Mouse (Mus musculus): ENCODE measurements around the gene Cald1.

DNA sequence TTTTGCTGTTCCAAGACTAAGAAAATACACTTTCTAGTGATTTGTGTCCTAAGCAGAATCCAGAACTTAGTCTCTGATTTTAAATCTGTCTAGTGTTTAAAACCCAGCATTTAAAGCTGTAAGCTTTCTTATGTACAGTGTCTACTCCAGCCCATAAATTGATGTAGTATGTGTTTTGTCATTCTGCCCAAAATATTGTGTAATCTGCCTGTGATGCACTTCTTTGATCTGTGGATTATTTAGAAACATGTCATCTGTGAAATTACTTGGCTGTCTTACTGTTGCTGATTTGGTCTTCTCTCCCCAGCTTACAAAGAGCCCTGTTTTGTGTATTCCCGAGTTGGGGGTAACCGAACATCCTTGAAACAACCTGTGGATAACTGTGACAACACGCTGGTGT is 199.6 kb downstream of the Cald1 start:
- no peak for TF ChIP-seq POLR2A (IDR thresholded peaks at IDR 0.05; ENCODE audit: low read depth, low read length)
- TF ChIP-seq CTCF (conservative IDR thresholded peaks at IDR 0.05; ENCODE audit: insufficient read depth, insufficient read length, low read depth, low read length), result no peak

All from kidney, adult 2 months (tissue).